Mouse (Mus musculus) left cerebral cortex, postnatal 14 days (tissue): Measurements from ENCODE around the gene Tec. TPM values are rescaled to one million over a fixed set of nuclear protein-coding genes. Genes with fewer than 3 reads are reported as not detected.

ENCODE experiments used
- DNase-seq, 2 experiments: peaks; one replicate each; pipeline ENCODE4 v3.0.0; 2021 to 2022; ENCODE audit warnings: low spot score in 2 of 2, mixed read lengths in 1 of 2
- intact Hi-C: fragments of 180-260 bp; cut with DNase I; formaldehyde crosslinking; loops from one replicate; pipeline ENCODE4 v1.15.1; 2025
- total RNA-seq, 2 experiments: library from RNA; stranded (reverse); gene quantifications; 2 replicates each; pipeline ENCODE4 v1.2.3; 2021

The Tec gene
- total RNA-seq, 2 experiments from 2014 or later: 5.6 to 7.3 TPM

DNA sequence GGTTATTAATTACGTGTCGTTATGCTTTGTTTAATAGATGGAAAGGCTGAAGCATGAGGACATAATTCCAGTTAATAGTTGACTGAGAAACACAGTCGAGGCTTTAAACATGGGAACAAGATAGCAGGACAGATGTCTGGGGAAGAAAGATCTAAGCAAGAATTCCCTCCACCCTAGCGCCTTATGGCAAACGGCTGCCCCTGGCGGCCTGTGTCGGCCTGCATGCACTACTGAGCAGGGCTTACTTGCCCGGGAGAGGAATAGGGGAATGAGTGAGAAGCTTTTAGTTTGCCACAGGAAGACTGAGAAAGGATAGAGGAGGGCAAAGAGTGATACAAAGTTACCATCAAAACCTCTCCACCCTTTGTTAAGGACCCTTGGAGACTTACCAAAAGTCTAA is 7.4 kb downstream of the Tec start:
- intact Hi-C loops: no loop called here
- no peak for DNase-seq

DNA sequence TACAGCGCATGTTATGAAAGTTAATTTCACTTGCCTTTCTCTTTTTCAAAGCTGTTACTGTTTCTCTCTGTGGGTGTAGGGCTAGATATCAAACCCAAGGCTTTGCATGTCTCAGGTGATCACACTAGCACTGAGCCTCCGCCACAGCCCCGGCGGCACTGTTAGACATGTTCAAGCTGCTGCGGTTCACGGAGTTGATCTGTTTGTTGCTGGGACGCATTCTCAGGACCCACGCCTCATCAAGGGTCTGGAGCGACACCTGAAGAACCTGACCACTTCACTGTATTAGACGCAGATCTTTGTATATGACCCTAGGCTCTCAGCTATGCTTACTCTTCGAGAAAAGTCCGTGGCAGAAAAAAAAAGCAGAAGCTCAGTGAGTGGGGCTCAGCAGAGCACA is 10.0 kb downstream of the Tec start:
- no peak for DNase-seq
- intact Hi-C loops: no loop called here

DNA sequence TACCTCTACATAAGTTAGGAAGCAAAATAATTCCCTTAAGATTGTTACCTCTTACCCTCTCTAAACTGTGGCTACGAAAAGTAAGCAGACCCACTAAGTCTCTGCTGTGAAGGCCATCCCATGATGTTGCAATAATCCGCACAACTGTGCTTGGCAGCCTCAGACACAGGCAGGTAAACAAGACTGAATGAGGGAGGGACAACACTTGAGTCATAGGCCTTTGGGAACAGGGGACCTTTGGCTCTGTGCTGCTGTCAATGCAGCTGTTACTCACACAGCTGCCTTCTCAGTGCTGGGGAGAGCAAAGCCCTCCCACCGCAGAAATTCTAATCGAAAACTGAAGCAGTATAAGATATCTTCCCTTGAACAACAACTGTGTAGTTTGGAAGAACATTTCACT is 10.5 kb downstream of the Tec start:
- intact Hi-C loops: no loop called here
- no peak for DNase-seq

DNA sequence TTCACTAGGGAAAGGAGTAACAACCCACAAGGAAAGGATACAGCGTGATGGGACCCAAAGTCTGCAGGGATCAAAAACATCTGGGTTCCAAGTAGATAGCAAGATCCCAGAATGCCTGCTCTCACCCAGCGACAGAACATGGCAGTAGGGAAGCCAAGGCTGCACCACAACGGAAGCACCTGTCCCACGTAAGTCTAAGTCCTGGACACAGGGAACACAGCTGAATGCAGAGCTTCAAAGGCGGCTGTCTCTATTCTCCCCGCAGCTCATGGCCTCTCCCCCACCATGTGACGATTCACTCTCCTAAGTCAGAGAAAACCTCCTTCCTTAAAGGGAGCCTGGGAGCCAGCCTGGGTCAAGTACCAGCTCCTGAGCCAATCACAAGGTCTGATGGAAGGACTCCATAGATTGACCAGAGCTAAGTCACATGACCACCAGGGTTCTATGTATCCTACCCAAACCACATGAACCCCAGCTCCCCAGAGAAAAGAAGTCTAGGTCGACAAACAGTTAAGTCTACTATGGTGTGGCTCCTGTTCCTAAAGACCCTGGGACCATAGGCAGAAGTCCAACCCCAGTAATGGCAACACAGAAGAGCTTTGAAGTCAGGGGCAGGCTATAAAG is 11.9 kb downstream of the Tec start:
- no peak for DNase-seq
- intact Hi-C loops: no loop called here

DNA sequence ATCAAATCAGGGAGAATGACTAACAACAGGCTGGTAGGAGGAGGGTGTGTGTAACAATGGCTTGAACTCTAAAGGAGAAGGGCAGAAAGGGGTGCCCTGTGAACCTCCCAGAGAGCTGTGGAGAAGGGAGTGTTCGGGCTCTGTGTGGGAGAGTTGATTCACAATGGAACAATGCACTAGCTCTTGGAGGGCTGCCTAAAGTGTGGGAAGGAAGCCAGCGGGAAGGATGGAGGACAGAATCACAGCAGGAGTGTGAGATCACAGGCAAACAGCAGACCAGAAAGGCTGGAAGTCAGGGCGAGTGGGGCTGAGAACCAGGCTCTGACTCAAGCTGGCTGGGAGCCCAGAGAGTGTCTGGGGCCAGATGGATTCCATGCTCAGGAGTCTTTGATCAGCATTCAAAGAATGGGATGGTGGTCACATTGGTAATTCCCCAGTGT is 12.6 kb downstream of the Tec start:
- peak; percentile 56 to 77 for DNase-seq
- intact Hi-C loops: no loop called here

DNA sequence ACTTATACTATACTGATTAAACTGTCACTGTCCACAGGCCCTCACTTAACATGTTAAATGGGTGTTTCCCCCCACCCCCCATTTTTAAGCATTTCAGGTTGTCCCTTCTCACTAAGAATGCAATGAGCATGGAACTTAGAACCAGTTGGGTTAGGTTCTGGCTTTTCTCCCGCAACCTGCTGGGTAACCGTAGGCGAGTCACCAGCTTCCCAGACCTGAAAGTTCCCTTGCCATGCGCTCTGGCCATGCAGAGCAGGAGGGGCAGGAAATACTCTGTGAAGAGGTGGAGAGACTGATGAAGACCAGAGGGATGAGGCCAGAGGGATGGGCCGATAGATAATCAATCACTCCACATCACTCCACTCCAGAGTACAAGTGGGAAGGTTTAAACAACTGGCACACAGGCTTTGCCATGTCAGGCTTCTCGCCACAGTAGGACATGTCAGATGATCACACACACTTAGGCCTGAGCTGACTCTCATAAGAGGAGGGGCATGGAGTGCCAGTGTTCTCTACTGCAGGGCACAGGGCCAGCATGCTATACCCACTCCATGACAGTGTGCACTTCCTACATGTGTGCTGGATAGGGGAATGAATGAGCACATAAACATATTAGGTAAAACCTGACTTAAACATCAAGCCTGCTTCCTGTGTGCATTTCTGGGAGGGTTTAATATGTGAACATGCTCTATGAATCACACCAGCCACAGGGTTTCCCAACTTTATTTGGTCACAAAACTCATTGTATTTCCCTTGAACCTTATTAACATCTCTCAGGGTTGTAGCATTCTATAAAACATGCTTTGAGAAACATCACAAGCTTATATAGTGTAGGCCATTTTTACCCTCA is 13.9 kb downstream of the Tec start:
- DNase-seq: no peak
- intact Hi-C loops: no loop called here

DNA sequence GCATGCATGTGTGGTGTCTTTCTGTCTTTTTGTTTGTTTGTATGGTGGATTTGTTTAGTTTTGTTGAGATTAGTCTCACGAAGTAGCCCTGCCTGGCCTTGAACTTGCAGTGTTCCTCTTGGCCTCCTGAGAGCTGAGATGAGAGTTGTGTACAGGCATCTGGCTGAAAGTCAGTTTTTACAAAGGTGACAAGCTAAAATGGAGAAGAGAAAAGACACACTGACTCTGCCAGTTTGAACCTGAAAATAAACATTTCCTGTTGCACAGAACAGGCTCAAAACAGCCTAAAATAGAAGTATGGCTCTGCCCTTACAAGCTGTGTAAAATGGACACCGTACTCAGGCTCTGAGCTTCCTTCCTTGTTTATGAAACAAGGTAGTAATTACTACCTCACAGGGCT is 14.9 kb downstream of the Tec start:
- intact Hi-C loops: no loop called here
- no peak for DNase-seq

DNA sequence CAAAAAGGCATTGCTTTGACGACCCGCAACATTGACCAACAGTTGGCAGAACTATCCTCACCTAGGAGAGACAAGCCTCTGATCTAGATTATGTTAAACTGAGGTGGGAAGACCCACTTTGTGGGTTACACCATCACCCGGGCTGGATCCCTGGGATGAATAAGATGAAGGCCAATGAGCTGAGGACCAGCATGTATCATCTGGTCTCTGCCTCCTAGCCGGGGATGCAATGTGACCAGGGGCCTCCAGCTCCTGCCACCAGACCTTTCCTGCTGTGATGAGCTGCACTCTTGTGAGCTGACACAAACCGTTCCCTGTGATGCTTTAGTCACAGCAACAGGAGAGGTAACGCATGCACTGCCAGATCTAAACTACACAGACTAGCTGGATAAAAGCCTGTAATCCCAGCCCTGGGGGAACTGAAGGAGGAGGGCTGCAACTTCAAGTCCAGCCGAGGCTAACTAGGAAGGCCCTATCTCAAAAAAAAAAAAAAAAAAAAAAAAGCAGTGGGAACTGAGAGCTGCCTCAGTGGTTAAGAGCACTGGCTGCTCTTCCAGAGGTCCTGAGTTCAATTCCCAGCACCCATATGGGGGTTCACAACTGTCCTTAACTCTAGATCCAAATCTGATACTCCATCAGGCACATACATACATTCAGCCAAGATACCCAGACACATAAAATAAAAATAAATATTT is 15.8 kb downstream of the Tec start:
- intact Hi-C loops: no loop called here
- no peak for DNase-seq

DNA sequence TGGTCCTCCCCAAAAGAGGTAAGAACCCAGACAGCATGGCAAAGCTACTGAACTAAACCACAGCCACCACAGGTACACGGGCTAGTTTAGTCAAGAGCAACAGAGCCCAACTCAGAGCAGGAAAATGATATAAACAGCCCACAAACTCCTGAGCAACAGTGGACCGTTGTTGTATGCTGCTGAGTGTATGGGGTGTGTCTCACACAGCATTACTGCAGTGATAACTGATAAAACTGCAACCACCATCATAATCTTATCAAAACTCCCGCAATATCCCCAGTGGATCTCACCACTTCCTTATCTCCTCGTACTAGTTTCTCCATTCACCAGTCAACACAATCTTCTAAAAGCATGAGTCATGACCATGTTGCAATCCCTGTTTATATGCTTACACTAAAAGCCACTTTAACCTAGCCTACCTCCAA is 16.6 kb downstream of the Tec start:
- no peak for DNase-seq
- intact Hi-C loops: no loop called here

DNA sequence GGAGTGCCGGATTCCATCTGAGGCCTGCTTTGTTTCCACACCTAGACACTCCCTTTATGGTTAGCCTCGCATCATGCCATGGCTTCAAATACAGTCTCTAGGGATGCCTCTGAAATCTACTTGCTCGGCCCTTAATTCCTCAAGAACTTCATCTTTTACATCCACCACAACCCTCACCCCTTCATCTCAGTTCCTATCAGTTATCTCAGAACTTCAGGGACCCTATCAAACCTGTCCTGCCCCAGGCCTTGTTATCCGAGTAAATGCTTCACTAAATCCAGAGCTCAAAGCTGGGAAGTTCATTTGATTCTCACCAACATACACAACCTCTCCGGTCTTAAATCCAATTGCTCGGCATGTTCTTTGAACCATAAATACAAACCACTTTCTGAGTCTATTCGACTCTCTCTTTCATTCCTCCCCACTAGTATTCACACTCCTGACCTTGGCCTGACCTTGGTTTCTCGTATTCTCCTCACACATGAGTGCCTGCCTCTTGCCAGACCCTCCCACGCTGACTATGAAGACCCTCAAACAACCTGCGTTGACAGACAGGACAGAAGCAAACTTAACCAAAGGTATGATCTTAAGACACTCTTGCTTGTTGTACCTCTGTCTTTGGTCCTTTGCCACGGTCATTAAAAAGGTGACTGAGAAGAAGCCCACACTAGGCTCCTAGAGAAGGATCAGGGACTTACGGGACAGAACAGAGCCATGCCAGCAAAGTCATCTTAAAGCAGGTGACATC is 17.2 kb downstream of the Tec start:
- intact Hi-C loops: no loop called here
- no peak for DNase-seq

DNA sequence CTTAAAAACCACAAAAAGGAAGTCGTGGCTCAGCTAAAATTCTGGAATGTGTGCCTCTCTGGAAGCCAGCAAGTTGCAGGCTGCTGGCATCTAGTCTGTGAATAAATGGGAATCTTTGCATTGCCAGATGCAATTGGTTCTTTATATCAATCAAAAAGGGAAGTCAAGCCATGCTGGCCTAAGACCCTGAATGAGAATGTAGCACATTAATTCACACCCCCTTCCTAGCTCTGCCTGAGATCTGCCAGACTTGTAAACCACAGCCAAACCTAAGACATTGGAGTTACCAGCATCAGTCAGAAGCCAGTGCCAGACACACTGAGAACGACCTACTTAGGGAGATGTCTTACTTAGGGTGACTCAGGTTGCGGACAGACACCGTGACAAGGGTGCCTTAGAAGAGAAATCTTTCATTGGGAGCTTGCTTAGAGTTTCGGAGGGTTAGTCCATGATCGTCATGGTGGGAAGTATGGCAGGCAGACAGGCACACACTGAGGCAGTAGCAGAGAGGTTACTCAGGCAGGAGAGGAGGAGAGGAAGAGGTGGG is 19.3 kb downstream of the Tec start:
- DNase-seq: no peak
- intact Hi-C loops: no loop called here

DNA sequence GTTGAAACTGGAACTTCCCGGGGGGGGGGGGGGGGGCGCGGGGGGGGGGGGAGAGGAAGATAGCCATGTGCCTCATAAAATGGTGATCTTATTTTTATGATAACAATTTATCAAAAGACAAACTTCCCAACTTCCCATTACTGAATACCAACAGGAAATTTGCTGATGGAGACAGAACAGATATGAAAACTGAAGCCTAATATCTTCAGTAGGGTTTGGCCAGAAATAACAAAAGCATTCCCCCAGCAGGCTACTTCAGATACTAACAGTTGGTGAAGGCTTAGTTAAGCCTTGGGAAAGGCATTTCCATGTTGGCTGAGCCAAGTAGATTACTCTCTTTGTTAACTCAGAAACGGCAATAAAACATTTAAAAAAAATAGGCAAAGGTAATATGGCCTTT is 21.6 kb downstream of the Tec start:
- no peak for DNase-seq
- intact Hi-C loops: no loop called here

DNA sequence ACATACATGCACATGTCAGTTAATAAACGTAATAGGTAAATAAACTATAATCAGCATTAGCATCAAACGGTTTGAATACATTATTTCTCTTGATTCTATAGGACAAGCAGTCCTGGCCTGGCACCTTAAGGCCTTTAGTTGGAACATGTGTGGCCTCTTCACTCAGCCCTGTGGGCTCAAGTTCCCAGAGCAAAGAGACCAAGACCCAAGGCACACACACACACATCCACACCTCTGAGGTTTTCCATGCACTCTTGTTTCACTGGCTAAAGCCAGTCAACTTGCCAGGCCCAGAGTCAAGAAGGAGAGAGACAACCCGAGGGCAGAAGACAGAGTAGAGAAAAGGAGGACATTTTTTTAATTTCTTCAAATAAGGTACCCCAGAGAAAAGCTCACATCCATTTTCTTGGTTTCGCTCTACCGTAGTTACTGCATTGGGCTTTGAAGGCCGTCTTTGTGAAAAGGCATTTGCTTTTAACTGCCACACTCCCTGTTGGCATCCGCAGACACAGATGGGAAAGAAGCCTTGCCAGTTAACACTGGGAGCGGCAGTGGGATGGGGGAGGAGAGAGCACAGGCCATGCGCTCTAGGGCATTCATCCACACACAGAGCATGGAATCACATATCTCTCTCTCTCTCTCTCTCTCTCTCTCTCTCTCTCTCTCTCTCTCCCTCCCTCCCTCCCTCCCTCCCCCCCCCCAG is 22.2 kb downstream of the Tec start:
- intact Hi-C loops: no loop called here
- DNase-seq: peak; percentile 12 to 21

DNA sequence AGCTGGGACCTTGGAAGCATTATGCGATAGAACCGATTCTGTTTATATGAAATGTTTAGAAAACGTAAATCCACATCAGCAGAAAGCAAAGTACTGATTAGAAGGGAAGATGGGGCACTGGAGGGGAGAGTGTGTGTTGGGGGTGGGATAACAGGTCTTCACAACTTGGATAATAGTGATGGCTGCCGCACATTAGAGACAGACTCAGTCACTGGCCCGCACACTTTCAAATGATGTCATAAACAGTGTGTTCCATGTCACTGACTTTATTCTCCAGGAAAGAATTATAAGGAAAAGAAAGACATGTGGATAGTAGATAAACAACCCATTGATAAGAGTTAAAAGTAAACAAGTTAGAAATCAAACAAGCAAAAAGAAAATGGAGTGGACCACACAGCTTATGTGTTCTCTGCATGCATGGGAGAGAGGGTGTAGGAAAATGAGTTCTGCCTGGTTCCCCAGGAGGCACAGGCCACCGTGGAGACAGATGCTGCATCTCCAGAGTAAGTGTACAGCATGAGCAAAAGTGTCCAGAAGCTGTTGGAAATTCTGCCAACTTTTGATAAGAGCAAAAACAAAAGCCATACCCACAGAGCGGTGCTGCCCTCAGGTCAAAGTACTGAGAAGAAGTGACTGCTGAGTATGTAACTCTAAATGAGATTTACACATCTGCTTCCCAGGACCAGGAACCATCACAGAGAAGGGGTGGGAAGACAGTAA is 23.3 kb downstream of the Tec start:
- intact Hi-C loops: no loop called here
- no peak for DNase-seq

DNA sequence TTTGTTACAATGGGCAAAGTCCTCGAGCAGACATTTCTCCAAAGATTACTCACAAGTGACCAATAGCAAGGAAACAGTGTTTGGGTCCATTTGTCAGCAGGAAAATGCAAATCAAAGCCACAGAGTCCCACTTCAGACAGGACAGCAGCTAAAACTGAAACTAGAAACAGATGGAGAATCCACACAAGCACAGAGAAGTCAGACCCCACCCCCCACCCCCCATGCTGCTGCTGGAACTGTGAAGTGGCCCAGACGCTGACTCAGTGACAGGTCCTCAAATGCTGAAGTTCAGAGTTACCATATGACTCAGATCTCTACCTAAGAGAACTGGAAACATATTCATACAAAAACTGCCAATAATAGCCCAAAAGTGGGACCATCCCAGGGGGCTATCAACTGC is 24.0 kb downstream of the Tec start:
- intact Hi-C loops: no loop called here
- DNase-seq: no peak

DNA sequence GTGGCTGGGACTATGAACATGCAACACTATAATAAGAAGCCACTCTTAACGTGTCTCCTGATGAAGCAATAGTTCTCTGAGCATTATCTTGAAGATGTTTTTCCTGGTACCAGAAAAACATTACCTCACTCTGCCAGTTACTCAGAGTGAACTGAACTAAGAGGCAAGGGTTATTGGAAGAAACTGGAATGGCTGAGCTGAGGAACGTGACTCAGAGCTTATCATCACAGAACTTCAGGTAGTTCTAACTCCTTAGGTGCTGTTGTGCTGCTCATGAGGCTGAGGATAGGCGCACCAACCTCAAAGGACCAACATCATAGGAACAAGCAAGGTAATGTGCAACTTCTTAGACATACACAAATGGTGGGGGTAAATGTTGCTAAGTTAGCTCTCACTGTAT is 28.6 kb downstream of the Tec start:
- intact Hi-C loops: no loop called here
- DNase-seq: no peak

DNA sequence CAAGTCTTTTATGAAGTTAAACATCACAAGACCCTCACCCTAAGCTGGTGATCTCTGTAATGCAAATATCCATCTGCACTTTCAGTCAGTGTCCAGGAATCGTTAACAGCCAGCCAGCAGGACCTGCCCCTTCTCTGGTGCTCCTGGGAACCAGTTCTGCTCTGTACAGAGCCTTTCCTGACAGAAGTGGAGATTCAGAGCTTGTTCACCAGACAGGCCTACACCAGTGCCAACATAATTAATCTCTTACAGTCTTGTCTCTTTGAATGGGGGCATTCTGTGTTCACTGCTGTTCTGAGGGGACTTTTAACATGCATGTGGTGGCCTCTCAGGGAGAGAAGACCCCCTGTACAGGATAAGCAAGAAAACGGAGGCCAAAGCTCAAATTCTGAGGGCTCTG is 29.3 kb downstream of the Tec start:
- no peak for DNase-seq
- intact Hi-C loops: no loop called here

DNA sequence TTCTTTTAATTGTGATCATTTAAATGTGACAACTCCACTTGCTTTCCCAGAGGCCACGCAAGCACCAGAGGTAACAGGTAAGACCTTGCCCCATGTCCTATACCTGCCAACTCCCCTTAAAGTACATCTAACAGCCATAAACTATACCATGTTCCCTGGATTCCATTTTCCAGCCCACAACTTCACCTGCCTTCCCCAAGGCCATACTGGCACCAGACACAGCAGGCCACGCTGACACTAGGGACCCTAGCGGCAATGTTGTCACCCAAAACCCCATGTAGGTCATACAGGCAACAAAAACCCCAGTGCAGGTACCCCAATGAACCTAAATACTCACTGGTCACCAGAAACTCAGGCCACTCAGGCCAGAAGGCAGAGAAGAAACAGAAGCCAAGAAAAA is 32.6 kb downstream of the Tec start:
- no peak for DNase-seq
- intact Hi-C loops: no loop called here
